Mouse (Mus musculus): ENCODE measurements around the gene Ip6k1. TPM values are rescaled to one million over a fixed set of nuclear protein-coding genes. Genes with fewer than 3 reads are reported as not detected.

Ip6k1 gene
- polyA plus RNA-seq, 2 experiments, result 13.3 to 30.9 TPM

GRCm38 (mm10) chr9:108095949-108096712 lies 93.8 kb downstream of the Ip6k1 start:
- peak overlapping the region; percentile 93 for H3K4me2 ChIP-seq (ENCODE audit: low read depth)
- H3K27me3 ChIP-seq (ENCODE audit: control insufficient read depth, insufficient read depth, low read length), result no peaks in the 10 kb centered on the region
- H3K4me1 ChIP-seq (replicated peaks; ENCODE audit: control insufficient read depth in 2 of 2, insufficient read depth in 2 of 2, low read length in 1 of 2), result peaks cover 25 to 27% of the 10 kb centered on the region in 2 experiments
- peak overlapping the region; percentile 85 for H3K9ac ChIP-seq (replicated peaks)
- peak overlapping the region; percentile 96 for H3K27ac ChIP-seq
- peak overlapping the region; percentile 95 to 98 for H3K4me3 ChIP-seq (ENCODE audit: insufficient read depth in 1 of 2, low read depth in 2 of 2, low read length in 2 of 2)
- TF ChIP-seq CTCF (IDR thresholded peaks at IDR 0.05; ENCODE audit: low read depth) (peak; percentile 72), EP300 (IDR thresholded peaks at IDR 0.05; ENCODE audit: low read depth) (no peak)
- ATAC-seq (ENCODE audit: insufficient read depth), result no peak
- DNase-seq (ENCODE audit: low read depth in 3 of 3, low spot score in 3 of 3), result no peak
- H3K36me3 ChIP-seq (replicated peaks; ENCODE audit: control insufficient read depth, insufficient read depth, low read depth), result peaks cover 19% of the 10 kb centered on the region
- 39% methylated on average over 10 of the region's 10 CpGs for WGBS (ENCODE audit: insufficient replicate concordance)
- H3K9me3 ChIP-seq (ENCODE audit: control insufficient read depth, low read length), result no peaks in the 10 kb centered on the region

Small RNA genes within 50 kb of the gene (microRNA-seq; reads per million reads assigned to microRNA genes)
- 1.3 reads per million for gene Mir7088

Other genes with a start within 250 kb of the Ip6k1 start
- gene Rbm5, start 231.5 kb upstream of the Ip6k1 start, polyA plus RNA-seq (2012; rRNA removed), result 23.7 and 35.2 TPM in 2 replicates
- gene Rbm5, start 231.5 kb upstream of the Ip6k1 start, polyA plus RNA-seq (2014; fragmentation: Nextera tagmentation; extraction: Ambion mirVana), result 40.8 and 45.1 TPM in 2 replicates
- gene Rbm6, start 129.3 kb upstream of the Ip6k1 start, polyA plus RNA-seq (2012; rRNA removed), result 14.2 and 18.9 TPM in 2 replicates
- 19.4 and 20.9 TPM in 2 replicates for gene Rbm6, start 129.3 kb upstream of the Ip6k1 start, polyA plus RNA-seq (2014; fragmentation: Nextera tagmentation; extraction: Ambion mirVana)
- 4.0 and 4.5 TPM in 2 replicates for gene Mon1a, start 114.3 kb upstream of the Ip6k1 start, polyA plus RNA-seq (2012; rRNA removed)
- 3.8 and 4.5 TPM in 2 replicates for gene Mon1a, start 114.3 kb upstream of the Ip6k1 start, polyA plus RNA-seq (2014; fragmentation: Nextera tagmentation; extraction: Ambion mirVana)
- gene Mst1r, start 95.6 kb upstream of the Ip6k1 start, polyA plus RNA-seq (2012; rRNA removed), result 1.2 and 1.7 TPM in 2 replicates
- gene Mst1r, start 95.6 kb upstream of the Ip6k1 start, polyA plus RNA-seq (2014; fragmentation: Nextera tagmentation; extraction: Ambion mirVana), result 0.37 TPM in 2 replicates
- not detected in 2 replicates for gene Actl11, start 74.0 kb upstream of the Ip6k1 start, polyA plus RNA-seq (2012; rRNA removed)
- not detected in 2 replicates for gene Actl11, start 74.0 kb upstream of the Ip6k1 start, polyA plus RNA-seq (2014; fragmentation: Nextera tagmentation; extraction: Ambion mirVana)
- gene Camkv, start 66.8 kb upstream of the Ip6k1 start, polyA plus RNA-seq (2012; rRNA removed), result 0.10 and 0.18 TPM in 2 replicates
- gene Camkv, start 66.8 kb upstream of the Ip6k1 start, polyA plus RNA-seq (2014; fragmentation: Nextera tagmentation; extraction: Ambion mirVana), result not detected in 2 replicates
- 5.3 and 7.4 TPM in 2 replicates for gene Traip, start 52.4 kb upstream of the Ip6k1 start, polyA plus RNA-seq (2012; rRNA removed)
- gene Traip, start 52.4 kb upstream of the Ip6k1 start, polyA plus RNA-seq (2014; fragmentation: Nextera tagmentation; extraction: Ambion mirVana), result 13.3 and 18.1 TPM in 2 replicates
- 69.4 and 83.3 TPM in 2 replicates for gene Uba7, start 27.0 kb upstream of the Ip6k1 start, polyA plus RNA-seq (2012; rRNA removed)
- 49.1 and 54.2 TPM in 2 replicates for gene Uba7, start 27.0 kb upstream of the Ip6k1 start, polyA plus RNA-seq (2014; fragmentation: Nextera tagmentation; extraction: Ambion mirVana)
- 0.53 and 0.64 TPM in 2 replicates for gene Gm20661, start 19.4 kb upstream of the Ip6k1 start, polyA plus RNA-seq (2012; rRNA removed)
- gene Gm20661, start 19.4 kb upstream of the Ip6k1 start, polyA plus RNA-seq (2014; fragmentation: Nextera tagmentation; extraction: Ambion mirVana), result 0.06 and 0.34 TPM in 2 replicates
- 23.8 and 33.0 TPM in 2 replicates for gene Inka1, start 16.6 kb upstream of the Ip6k1 start, polyA plus RNA-seq (2012; rRNA removed)
- 51.6 and 57.3 TPM in 2 replicates for gene Inka1, start 16.6 kb upstream of the Ip6k1 start, polyA plus RNA-seq (2014; fragmentation: Nextera tagmentation; extraction: Ambion mirVana)
- gene Cdhr4, start 10.0 kb upstream of the Ip6k1 start, polyA plus RNA-seq (2012; rRNA removed), result 2.7 and 3.5 TPM in 2 replicates
- gene Cdhr4, start 10.0 kb upstream of the Ip6k1 start, polyA plus RNA-seq (2014; fragmentation: Nextera tagmentation; extraction: Ambion mirVana), result 0.38 and 1.1 TPM in 2 replicates
- gene Gm20662, start 6.2 kb upstream of the Ip6k1 start, polyA plus RNA-seq (2012; rRNA removed), result 0.47 and 0.95 TPM in 2 replicates
- not detected in 2 replicates for gene Gm20662, start 6.2 kb upstream of the Ip6k1 start, polyA plus RNA-seq (2014; fragmentation: Nextera tagmentation; extraction: Ambion mirVana)
- 6.7 and 12.9 TPM in 2 replicates for gene Gmppb, start 46.7 kb downstream of the Ip6k1 start, polyA plus RNA-seq (2012; rRNA removed)
- 14.3 and 15.5 TPM in 2 replicates for gene Gmppb, start 46.7 kb downstream of the Ip6k1 start, polyA plus RNA-seq (2014; fragmentation: Nextera tagmentation; extraction: Ambion mirVana)
- gene Amigo3, start 50.7 kb downstream of the Ip6k1 start, polyA plus RNA-seq (2012; rRNA removed), result 0.51 and 0.75 TPM in 2 replicates
- 0.89 and 1.4 TPM in 2 replicates for gene Amigo3, start 50.7 kb downstream of the Ip6k1 start, polyA plus RNA-seq (2014; fragmentation: Nextera tagmentation; extraction: Ambion mirVana)
- gene Mst1, start 77.9 kb downstream of the Ip6k1 start, polyA plus RNA-seq (2012; rRNA removed), result 21.0 and 21.3 TPM in 2 replicates
- 24.1 and 29.7 TPM in 2 replicates for gene Mst1, start 77.9 kb downstream of the Ip6k1 start, polyA plus RNA-seq (2014; fragmentation: Nextera tagmentation; extraction: Ambion mirVana)
- 139 and 146 TPM in 2 replicates for gene Rnf123, start 80.8 kb downstream of the Ip6k1 start, polyA plus RNA-seq (2012; rRNA removed)
- gene Rnf123, start 80.8 kb downstream of the Ip6k1 start, polyA plus RNA-seq (2014; fragmentation: Nextera tagmentation; extraction: Ambion mirVana), result 88.2 and 102 TPM in 2 replicates
- 126 and 150 TPM in 2 replicates for gene Apeh, start 92.1 kb downstream of the Ip6k1 start, polyA plus RNA-seq (2012; rRNA removed)
- gene Apeh, start 92.1 kb downstream of the Ip6k1 start, polyA plus RNA-seq (2014; fragmentation: Nextera tagmentation; extraction: Ambion mirVana), result 153 and 172 TPM in 2 replicates
- 0.86 and 1.1 TPM in 2 replicates for gene Bsn, start 187.9 kb downstream of the Ip6k1 start, polyA plus RNA-seq (2012; rRNA removed)
- 1.1 and 1.4 TPM in 2 replicates for gene Bsn, start 187.9 kb downstream of the Ip6k1 start, polyA plus RNA-seq (2014; fragmentation: Nextera tagmentation; extraction: Ambion mirVana)

Measured in liver, embryonic 14.5 days (tissue).